Mouse (Mus musculus): ENCODE results near the gene Vezf1.

Vezf1 gene

DNA sequence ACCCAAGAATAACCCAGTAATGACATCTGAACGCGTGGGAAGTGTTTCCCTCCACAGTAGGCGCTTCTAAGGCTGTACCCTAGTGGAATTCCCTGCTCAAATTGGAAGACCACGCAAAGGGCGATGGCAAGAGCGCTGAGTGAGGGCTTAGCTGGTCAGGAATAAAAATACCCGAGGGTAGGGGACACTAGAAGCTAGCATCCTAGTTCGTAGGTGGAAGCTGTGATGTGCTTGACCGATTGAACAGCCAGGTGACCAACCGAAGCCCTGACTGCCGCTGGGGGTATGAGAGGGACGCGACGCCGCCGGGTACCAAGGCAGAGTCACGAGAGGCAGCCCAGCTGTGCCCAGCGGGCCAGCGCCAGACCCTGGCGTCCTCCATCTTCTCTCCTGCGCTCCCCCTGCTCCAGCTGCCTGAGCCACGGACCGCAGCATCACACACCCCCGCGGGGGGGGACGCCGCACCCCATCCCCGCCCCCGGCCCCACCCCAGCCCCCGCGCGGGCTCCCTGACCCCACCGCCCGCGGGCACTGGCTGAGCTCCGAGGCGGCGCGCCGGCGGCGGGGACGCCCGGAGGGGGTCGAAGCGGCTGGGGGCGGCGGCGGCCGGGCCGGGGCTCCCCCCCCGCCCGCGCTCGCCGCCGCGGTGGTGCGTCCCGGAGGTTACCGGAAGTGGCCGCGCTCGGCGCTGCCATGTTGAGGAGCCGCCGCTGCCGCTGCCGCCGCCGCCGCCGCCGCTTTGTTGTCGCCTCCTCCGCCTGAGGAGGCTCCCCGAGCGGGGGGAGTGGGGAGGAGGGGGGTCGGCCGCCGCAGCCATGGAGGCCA, at the start of gene Vezf1:
Vezf1 (plus strand) TSS at position 694 of the 825 bp plus-strand sequence.
- in situ Hi-C loops (cut with MboI; ENCODE audit: unreplicated experiment in 2 of 2) = loop anchor here in 1 of 2 experiments (10.0 to 25.0 kb wide), 2 partner anchors 97 to 770 kb away; no protein-coding TSS in a partner anchor

DNA sequence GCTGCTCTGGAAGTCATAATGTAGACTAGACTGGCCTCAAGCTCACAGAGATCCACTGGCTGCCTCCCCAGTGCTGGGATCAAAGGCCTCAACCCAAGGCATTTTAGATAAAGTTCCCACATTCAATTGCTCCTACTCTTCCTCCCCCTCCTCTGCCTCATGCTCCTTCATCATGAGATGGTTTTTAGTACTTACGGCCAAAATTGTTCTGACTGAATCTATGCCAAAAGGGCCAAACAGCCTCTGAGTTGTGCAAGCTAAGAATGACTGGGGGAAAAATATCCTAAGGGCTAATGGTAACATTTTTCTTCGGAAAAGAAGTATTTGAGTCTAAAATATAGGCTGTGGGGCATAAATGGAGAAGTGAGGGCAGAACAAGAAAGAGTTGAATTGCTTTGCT, 44.1 kb upstream of the Vezf1 start:
- in situ Hi-C loops (cut with MboI; ENCODE audit: unreplicated experiment in 2 of 2) = no loop called here

DNA sequence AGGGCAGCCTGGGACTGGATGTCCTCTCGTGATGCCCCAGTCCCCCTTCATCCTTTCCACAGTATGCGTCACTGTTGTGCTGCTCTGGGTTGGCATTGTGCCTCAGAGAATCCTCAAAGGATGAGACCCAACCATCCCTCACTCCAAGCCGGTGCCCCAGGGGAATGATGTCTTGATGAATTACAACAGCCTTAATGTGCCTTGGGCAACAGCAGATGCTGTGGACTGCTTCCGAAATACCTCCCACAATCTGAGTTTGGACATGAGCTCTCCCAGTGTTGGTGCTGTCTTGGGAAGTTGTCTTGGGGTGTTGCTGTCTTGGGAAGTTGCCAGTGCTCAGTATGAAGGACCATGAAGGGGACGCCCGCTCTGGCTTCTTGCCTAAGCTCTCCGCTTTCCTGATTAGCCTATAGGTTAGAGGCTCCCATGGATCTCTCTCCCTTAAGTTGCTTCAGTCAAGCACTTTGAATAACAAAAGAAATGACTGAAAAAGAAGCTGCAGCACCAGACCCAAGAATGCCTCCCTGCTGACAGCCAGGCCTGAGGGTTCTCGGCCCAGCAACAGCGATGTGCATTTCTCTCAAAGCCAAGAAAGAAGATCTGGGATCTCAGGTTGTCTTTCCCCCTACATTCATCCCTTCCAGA, 40.6 kb upstream of the Vezf1 start:
- in situ Hi-C loops (cut with MboI; ENCODE audit: unreplicated experiment in 2 of 2) = no loop called here

DNA sequence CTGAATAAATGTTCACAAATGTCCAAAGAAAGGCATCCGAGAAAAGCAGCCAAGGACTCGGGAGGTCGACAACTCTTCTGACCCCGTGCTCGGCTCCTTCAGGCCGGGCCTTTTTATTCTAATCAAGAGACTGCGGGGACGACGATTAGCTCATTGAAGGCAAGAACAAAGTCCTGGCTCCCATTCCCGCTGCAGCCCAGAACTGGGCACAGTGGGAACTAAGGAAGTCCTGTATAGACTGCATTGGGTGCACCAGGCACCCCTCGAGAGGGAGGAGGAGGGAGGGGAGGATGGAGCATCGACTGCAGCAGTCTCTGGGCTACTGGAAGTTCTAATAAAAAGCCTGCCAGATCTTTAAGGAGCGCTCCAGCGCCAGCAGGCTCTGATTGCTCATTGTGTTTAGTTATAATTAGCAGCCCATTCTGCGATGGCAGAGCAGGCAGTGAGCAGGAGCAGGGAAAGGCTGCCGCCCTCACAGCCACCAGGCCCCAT, 39.8 kb upstream of the Vezf1 start:
- in situ Hi-C loops (cut with MboI; ENCODE audit: unreplicated experiment in 2 of 2) = no loop called here

DNA sequence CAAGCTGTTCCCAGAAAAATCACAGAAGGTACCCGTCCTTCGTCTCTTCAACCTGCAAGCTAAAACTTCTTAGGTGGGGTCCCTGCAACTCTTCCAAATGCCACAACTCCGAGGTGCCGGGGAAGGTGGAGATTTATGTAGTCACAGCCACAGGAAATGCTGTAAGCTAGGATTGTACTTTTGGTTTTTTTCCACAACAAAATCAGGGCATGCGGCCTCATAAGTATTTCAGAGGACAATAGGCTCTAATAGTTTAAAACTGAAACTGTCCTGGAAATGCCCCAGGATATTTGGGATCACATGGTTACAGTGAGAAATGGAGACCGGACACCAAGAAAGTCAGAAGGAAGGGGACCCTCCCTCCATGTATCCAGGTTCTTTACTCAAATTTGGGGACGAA, 37.9 kb upstream of the Vezf1 start:
- in situ Hi-C loops (cut with MboI; ENCODE audit: unreplicated experiment in 2 of 2) = no loop called here

DNA sequence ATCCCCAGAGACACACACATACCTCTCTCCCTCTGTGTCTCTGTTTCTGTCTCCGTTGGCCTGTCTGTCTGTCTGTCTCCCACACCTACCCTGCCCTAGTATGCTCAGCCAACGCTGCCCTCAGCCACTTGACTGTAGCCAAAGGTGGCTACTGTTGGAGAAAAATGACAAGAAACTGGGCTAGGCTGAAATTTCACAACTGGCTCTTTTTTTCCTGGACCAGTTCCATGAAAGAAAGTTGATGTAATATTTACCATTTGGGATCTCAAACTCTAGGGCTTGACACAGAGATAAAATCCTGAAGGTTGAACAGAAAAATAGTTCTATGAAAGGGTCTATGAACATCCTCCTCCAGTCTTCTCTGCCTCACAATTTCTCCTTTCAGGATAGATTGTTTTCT, 37.2 kb upstream of the Vezf1 start:
- in situ Hi-C loops (cut with MboI; ENCODE audit: unreplicated experiment in 2 of 2) = no loop called here

DNA sequence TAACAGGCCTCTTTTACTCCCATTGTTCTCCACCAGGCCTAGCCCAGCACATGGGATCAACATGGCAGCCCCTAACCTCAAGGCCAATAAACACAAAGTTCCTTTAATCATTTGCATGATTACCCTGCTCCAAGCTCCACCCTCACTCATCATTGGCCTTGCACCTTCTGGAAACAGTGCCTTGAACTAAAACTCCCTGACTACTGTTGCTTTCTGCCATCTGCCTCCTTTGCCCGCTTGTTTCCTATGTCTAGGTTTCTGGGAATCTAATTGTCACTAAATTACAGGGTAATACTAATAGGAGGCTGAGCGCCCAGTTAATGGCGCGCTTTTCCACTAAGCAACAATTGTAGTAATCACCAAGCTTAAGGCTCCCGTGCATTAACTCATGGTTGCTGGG, 36.3 kb upstream of the Vezf1 start:
- in situ Hi-C loops (cut with MboI; ENCODE audit: unreplicated experiment in 2 of 2) = no loop called here

DNA sequence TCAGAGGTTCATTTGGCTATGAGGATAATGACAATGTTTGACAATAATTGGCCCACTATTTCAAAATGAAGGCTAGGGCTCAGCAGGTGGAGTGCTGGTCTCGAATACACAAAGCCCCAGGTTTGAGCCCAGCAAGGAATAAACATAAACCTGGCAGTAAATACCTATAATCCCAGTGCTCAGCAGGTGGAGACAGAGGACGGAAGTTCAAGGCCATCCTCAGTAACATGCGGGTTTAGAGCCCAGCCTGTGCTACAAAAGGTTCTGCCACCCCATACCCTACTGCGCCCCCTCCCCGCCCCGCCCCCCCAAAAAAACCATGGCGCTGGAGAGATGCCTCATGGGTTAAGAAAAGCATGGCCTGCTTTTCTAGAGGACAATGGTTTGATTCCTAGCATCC, 32.1 kb upstream of the Vezf1 start:
- in situ Hi-C loops (cut with MboI; ENCODE audit: unreplicated experiment in 2 of 2) = no loop called here

DNA sequence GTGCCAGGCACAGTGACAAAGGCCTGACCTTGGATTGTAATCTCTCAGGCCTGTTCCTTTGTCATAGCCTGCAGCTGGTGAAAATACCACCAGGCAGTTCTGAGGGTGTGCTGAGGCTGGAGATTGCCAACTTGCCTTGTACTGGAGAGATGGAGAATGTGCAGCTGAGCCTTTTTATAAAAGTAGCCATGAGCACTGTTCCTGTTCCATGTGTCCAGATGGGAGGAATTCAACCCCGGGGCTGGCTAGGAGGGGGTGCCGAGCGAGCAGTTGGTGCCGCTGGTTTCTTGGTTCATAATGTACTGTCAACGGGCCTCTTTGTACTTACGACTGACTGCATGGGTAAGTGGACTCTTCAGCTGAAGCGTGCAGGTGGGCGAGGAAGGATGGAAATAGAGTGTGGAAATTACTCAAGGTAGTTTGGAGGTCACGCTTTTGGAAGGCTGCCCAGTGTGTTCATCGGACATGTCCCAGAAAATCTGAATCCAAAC, 31.3 kb upstream of the Vezf1 start:
- in situ Hi-C loops (cut with MboI; ENCODE audit: unreplicated experiment in 2 of 2) = no loop called here

DNA sequence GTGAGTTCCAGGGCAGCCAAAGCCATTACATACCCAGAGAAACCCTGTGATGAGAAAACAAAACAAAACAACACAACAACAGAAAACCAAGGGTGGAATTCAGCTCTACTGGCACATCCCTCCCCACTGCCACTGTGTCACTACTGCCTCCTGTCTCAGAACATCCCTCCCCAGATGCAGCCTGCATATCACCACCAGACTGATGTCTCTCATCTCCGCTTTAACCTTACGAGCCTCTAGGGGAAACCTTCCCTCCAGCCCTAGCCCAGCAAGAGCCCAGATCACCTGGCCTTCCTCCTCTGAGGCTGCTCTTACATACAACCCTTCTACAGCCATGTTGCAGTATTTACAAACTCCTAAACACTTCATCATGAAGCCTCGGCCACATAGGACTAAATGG, 30.7 kb upstream of the Vezf1 start:
- in situ Hi-C loops (cut with MboI; ENCODE audit: unreplicated experiment in 2 of 2) = no loop called here

DNA sequence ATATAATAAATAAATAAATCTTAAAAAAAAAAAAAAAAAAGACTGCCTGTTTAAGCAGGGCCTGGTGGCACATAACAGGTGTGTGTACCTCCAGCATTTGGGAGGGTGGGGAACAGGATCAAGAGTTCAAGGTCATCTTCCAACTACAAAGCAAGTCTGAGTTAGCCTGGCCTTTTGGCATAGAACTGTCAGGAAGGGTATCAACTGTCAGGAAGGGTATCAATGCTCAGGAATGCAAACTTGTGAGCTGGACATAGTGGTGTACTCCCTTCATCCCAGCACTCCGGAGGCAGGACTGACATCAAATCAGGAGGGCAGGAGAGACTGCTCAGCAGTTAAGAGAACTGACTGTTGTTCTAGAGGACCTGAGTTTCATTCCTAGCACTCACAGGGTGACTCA, 29.0 kb upstream of the Vezf1 start:
- in situ Hi-C loops (cut with MboI; ENCODE audit: unreplicated experiment in 2 of 2) = no loop called here

DNA sequence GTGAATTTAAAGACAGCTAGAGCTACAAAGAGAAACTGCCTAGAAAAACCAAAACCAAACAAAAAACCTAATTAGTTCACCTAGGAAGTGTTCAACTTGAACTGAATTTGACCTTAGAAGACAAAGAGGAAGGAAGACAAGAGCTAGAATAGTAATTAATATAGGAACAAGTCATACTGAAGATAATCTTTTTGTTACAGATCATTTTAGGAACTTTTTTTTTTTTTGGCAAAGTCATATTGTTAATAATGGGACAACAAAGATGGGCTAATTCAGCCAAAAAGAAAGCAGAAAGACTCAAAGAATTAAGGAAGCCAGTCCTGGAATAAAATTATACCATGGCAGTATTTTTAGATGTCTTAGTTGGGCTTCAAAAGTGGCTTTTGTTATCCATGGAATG, 23.8 kb upstream of the Vezf1 start:
- in situ Hi-C loops (cut with MboI; ENCODE audit: unreplicated experiment in 2 of 2) = no loop called here

DNA sequence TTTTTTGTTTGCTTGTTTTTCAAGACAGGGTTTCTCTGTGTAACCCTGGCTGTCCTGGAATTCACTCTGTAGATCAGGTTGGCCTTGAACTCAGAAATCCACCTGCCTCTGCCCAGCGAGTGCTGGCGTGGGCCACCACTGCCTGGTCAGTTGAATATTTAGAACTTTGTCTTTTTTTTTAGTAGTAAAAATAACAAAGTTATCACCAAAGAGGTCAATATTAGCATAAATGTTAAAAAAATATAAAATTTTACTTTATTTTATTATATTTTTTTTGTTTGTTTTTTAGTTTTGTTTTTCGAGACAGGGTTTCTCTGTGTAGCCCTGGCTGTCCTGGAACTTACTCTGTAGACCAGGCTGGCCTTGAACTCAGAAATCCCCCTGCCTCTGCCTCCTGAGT, 22.9 kb upstream of the Vezf1 start:
- in situ Hi-C loops (cut with MboI; ENCODE audit: unreplicated experiment in 2 of 2) = loop anchor here in 1 of 2 experiments (5.0 kb wide), 1 partner anchor 58 kb away; the partner anchor contains the start of gene Dynll2

DNA sequence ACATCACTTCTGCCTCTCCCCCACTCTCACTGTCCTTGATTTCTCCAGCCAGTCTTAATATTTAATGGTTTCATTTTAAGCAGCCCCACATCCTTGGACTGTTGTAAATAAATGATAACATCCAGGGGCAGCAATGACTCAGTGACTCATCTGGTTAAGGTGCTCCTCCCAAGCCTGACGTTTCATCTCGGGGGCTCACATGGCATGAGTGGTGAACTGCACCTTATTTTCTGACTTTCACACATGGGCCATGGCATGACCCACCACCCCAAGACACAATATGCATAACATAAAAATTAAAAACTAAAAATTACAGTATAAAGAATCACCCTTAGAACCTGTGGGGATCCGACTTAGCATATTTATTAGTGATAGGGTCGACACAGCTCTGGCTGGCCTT, 22.2 kb upstream of the Vezf1 start:
- in situ Hi-C loops (cut with MboI; ENCODE audit: unreplicated experiment in 2 of 2) = loop anchor here in 1 of 2 experiments (5.0 kb wide), 1 partner anchor 59 kb away; the partner anchor contains the start of gene Dynll2

DNA sequence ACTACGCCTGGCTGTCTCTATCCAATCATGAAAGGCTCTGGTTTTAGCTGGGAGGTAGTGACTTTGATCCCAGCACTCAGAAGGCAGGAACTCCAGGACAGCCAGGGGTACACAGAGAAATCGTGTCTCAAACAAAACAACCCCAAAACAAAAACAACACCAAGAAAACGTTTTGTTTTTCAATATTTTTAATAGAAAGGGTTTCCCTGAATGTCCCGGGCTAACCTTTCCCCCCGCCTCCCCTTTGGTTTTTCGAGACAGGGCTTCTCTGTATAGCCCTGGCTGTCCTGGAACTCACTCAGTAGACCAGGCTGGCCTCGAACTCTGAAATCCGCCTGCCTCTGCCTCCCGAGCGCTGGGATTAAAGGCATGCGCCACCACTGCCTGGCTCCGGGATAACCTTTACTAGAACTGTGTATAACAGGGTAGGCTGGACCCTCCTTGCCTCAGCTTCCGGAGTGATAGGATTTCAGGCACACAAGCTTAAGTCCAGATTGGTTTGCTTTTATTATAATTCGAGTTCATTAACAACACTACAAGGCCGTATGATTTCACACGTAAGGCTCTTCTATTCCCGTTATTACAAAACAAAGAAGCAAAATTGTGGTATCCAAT, 21.6 kb upstream of the Vezf1 start:
- in situ Hi-C loops (cut with MboI; ENCODE audit: unreplicated experiment in 2 of 2) = loop anchor here in 1 of 2 experiments (5.0 kb wide), 1 partner anchor 59 kb away; the partner anchor contains the start of gene Dynll2

DNA sequence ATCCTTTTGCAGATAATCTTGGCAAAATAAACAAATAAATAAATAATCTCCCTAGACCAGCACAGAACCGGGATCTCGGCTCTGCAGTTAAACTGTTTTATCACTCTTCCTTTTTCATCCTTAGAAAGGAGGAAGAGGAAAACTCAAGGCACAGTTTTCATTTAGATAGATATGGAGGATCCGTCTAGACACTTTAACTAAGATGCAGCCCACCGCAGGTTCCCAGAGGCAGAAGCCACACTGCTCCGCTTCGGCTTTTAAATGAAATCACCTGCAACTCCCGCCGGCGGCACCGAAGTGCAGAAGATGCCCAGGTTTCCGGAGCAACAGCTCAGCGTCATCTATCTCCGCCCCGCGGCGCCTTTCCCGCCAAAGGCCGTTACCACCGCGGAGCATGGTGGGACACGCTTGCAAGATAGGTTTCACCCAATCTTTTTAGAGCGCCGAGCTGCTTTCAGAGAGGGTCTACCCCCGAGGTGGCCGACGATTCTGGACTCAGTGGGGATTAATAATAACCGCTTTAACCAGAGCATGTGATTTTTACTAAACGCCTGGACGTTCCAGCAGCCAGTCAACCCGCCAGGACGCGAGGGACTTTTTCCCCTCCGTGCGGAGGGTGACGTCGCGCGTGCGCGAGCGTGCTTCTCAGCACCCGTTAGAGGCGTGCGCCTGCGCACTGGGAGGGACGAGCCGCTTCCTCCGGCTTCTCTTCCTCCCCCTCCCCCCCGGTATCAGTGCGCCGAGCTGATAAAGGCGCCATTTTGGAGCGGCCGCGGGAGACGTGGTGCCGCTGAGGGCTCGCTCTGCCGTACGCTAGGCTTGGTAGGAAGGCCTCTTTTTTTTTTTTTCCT, 20.9 kb upstream of the Vezf1 start, which contains the start of gene Srsf1:
Srsf1 (plus strand) TSS at position 430 of the 851 bp plus-strand sequence.
- in situ Hi-C loops (cut with MboI; ENCODE audit: unreplicated experiment in 2 of 2) = loop anchor here in 1 of 2 experiments (5.0 kb wide), 1 partner anchor 60 kb away; the partner anchor contains the start of gene Dynll2

DNA sequence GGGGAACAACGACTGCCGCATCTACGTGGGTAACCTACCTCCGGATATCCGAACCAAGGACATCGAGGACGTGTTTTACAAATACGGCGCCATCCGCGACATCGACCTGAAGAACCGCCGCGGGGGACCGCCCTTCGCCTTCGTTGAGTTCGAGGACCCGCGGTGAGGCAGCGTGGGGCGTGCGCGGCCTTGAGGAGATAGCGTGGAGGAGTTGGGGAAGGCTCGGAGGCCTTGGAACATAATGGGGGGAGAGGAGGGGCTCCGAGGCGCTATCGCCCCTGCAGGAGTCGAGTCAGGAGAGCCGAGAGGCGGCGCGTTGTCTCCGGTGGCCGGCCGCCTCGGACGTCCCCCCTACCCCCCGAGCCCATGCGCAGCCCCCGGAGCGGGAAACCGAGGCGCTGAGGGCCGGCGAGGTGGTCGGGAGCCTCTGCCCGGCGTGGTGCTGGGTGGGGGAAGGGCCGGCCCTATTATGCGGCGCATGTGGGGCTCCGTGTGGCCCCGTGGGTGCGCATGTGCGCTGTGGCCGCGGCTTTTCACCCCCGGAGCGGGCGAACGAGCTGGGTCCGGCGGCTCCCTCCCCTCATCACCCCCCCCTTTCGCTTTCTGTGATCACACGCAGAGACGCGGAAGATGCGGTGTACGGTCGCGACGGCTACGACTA, 20.1 kb upstream of the Vezf1 start:
- in situ Hi-C loops (cut with MboI; ENCODE audit: unreplicated experiment in 2 of 2) = loop anchor here in 1 of 2 experiments (5.0 kb wide), 1 partner anchor 61 kb away; the partner anchor contains the start of gene Dynll2

DNA sequence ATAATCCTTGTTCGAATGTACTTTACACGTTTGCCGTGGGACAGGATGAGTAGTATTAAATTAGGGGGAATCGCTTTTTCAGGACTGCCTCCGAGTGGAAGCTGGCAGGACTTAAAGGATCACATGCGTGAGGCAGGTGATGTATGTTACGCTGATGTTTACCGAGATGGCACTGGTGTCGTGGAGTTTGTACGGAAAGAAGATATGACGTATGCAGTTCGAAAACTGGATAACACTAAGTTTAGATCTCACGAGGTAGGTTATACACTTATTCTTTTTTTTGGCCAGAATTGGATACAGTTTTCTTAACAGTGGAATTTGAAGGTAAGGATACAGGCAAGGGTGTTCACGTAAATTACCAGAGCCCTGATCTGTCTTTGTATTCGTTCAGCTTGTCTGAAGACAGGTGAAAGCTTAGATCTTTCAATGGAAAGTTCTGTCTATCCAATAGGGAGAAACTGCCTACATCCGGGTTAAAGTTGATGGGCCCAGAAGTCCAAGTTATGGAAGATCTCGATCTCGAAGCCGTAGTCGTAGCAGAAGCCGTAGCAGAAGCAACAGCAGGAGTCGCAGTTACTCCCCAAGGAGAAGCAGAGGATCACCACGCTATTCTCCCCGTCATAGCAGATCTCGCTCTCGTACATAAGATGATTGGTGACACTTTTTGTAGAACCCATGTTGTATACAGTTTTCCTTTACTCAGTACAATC, 19.0 kb upstream of the Vezf1 start:
- in situ Hi-C loops (cut with MboI; ENCODE audit: unreplicated experiment in 2 of 2) = loop anchor here in 1 of 2 experiments (5.0 kb wide), 1 partner anchor 62 kb away; the partner anchor contains the start of gene Dynll2

Data from v-Abl transformed pro-B cells (cell line).